Mouse (Mus musculus): ENCODE data around the gene Mink1.

DNA sequence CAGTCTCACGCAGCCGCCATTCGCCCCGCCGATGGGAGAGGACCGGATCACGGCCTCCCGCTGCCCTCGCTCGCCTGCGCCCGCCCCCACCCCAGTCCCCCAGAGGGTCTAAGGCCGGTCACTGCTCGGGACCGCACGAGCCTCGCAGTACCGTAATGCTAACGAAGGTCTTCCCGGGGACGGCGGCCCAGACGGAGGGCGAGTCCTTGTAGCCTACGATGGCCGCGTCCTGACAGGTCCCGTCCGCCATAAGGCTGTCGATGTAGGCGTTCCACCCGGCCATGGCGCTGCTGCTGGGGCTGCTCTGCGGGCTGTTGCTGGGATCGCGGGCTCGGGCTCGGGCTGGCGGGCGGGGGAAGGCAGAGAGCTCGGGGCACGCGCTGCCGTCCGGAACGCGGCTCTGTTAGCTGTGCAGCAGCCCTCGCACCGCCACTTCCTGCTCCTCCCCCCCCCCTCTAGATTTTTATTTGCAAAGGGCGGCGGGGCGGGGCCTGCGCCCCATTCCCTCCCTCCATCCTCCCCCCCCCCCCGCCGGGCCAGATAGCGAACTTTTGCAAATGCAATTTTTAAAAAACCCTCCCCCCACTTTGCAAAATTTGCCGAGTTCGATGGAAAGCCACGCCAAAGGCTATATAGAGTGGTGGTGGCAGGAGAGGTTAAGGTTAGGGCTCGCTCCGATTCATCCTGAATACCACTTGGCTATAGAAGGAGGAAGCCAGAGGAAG is 91.7 kb downstream of the Mink1 start, which contains the start of gene Pfn1:
- TF ChIP-seq CTCF (IDR thresholded peaks at IDR 0.05; ENCODE audit: control insufficient read depth, insufficient read depth, low read length) (no peak), POLR2A (IDR thresholded peaks at IDR 0.05; ENCODE audit: borderline replicate concordance, control insufficient read depth, low read depth, low read length) (peak; percentile 96; the same call in 1 of the 2 replicates)

All from bone marrow, adult 2 months (tissue).